ENCODE assay signal across 7 mouse cellular contexts in genomic region chr2:106431141-106431540, GRCm38 (mm10).
DNase-seq lines count a peak whose midpoint lies in the region; ATAC-seq and TF ChIP-seq lines count a peak whose summit lies in the region.

No protein-coding gene starts in this region.

- H3K9ac ChIP-seq in hindbrain, embryonic 15.5 days, result peak overlapping the region; percentile 5; the same call in 1 of the 2 replicates

- H3K27ac ChIP-seq in hindbrain, embryonic 15.5 days (replicated peaks), result no peak overlapping the region
- no peak overlapping the region for H3K27ac ChIP-seq in small intestine, adult 2 months (ENCODE audit: insufficient read depth, low read depth, low read length)

- DNase-seq in adrenal gland, adult 8-10 months, result peak; percentile 37
- DNase-seq in cerebellum, postnatal 10 days, result peak; percentile 83 to 87
- DNase-seq in frontal cortex, postnatal 10 days (ENCODE audit: low spot score in 2 of 2), result peak; percentile 26 to 77
- peak; percentile 70 for DNase-seq in left cerebral cortex, adult 11 months (ENCODE audit: low spot score)
- DNase-seq in mesoderm, embryonic 11.5 days (ENCODE audit: low read depth, low spot score), result peak; percentile 73

- peak overlapping the region; percentile 17; the same call in 1 of the 2 replicates for H3K4me3 ChIP-seq in hindbrain, embryonic 15.5 days
- H3K4me3 ChIP-seq in small intestine, adult 2 months (ENCODE audit: low read depth, low read length), result no peak overlapping the region

- no peaks in the 10 kb centered on the region for H3K9me3 ChIP-seq in hindbrain, embryonic 15.5 days

- no peaks in the 10 kb centered on the region for H3K36me3 ChIP-seq in hindbrain, embryonic 15.5 days
- H3K36me3 ChIP-seq in small intestine, adult 2 months (ENCODE audit: control insufficient read depth, insufficient read depth, low read length), result no peaks in the 10 kb centered on the region

- H3K27me3 ChIP-seq in hindbrain, embryonic 15.5 days, result peaks cover 9% of the 10 kb centered on the region; the same call in 1 of the 2 replicates
- H3K27me3 ChIP-seq in small intestine, adult 2 months (ENCODE audit: control insufficient read depth, insufficient read depth, low read length), result no peaks in the 10 kb centered on the region

- ATAC-seq in hindbrain, embryonic 15.5 days (ENCODE audit: low FRiP score, low read depth), result peak; percentile 77

- peak; percentile 41; the same call in 1 of the 2 replicates for TF ChIP-seq CTCF in small intestine, adult 2 months (IDR thresholded peaks at IDR 0.05; ENCODE audit: extremely low read depth, insufficient read length, insufficient replicate concordance, low read depth, low read length)

- peaks cover 7% of the 10 kb centered on the region for H3K4me1 ChIP-seq in hindbrain, embryonic 15.5 days (replicated peaks)
- no peaks in the 10 kb centered on the region for H3K4me1 ChIP-seq in small intestine, adult 2 months (ENCODE audit: control insufficient read depth, insufficient read depth, insufficient read length, low read length)

- 26% methylated on average over 8 of the region's 8 CpGs for WGBS in hindbrain, embryonic 15.5 days
- 37% methylated on average over 8 of the region's 8 CpGs for WGBS in small intestine, adult 2 months

- H3K4me2 ChIP-seq in hindbrain, embryonic 15.5 days, result peak overlapping the region; percentile 45

- no peak for TF ChIP-seq POLR2A in small intestine, adult 2 months (IDR thresholded peaks at IDR 0.05; ENCODE audit: low read depth, low read length)
